Mouse (Mus musculus) megakaryocyte, embryonic 14.5 days (primary cell): Measurements from ENCODE around the gene Fign. TPM values are rescaled to one million over a fixed set of nuclear protein-coding genes. Genes with fewer than 3 reads are reported as not detected.
A peak's percentile ranks its signal among the peaks of the same experiment; 100 is the strongest.

Source experiments
- H3K27me3 ChIP-seq: replicated peaks from 2 replicates; pipeline ENCODE3; 2012; ENCODE audit warnings: inconsistent platforms
- H3K36me3 ChIP-seq: replicated peaks from 2 replicates; pipeline ENCODE3; 2012; ENCODE audit warnings: low read length, inconsistent platforms, mixed read lengths
- H3K4me1 ChIP-seq: 2 replicates; pipeline ENCODE4 v1.6.1; 2012; ENCODE audit warnings: inconsistent platforms
- H3K4me3 ChIP-seq: replicated peaks from 2 replicates; pipeline ENCODE3; 2012; ENCODE audit warnings: moderate library complexity, mild to moderate bottlenecking, inconsistent platforms
- H3K9me3 ChIP-seq: 2 replicates; pipeline ENCODE4 v1.6.1; 2012; ENCODE audit warnings: inconsistent platforms
- FLI1 ChIP-seq: IDR thresholded peaks from 2 replicates; pipeline ENCODE4 v1.6.1; 2012; ENCODE audit warnings: low read length, inconsistent platforms, mixed read lengths
- GATA1 ChIP-seq: IDR thresholded peaks from 3 replicates; pipeline ENCODE4 v1.6.1; 2012; ENCODE audit warnings: mixed read lengths, low read length, inconsistent platforms, borderline replicate concordance
- polyA plus RNA-seq: library from polyadenylated mRNA; stranded (reverse); fragments of >175 nt; gene quantifications from 2 replicates; pipeline ENCODE4 v1.2.3, GENCODE M21; 2012; ENCODE audit warnings: low replicate concordance; ENCODE audit not compliant: insufficient read depth

The Fign gene
- polyA plus RNA-seq, 1 experiment, result not detected

DNA sequence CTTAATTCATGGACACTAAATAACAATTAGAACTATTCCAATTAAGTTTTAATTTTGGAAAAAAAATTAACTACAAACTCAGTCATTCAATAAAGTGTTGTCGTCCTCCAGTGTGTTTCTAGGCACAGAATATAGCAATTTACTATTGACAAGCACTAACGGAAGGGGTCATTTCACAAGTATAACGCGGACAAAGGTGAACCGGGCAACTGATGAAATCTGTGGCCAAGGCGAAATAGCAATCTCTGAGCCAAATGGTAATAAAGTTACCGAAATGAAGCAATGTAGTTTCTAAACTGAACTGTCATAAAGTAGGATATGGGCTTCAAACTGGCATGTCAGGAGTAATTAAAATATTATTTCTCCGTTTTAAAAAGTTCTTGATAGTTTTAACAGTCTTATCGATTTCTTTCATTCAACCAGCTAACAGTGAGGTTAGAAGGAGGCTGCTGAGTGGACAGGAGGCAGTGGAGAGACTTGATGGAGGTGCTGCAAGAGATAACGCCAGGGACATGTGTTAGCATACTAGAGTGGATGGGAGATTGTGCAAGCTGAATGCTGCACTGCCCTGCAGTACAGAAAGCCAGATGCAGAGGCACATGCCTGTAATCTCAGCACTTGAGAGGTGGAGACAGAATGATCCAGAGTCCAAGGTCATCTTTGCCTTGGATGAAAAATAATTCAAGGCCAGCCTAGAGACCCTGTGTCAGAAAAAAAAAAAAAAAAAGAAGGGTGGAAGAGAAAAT, 27.7 kb downstream of the Fign start:
- Histone ChIP-seq H3K9me3 (no peaks in the 10 kb centered on the region), H3K27me3 (no peaks in the 10 kb centered on the region), H3K4me3 (peak overlapping the region; percentile 12), H3K4me1 (no peaks in the 10 kb centered on the region), H3K36me3 (no peaks in the 10 kb centered on the region)
- TF ChIP-seq GATA1, result no peak

DNA sequence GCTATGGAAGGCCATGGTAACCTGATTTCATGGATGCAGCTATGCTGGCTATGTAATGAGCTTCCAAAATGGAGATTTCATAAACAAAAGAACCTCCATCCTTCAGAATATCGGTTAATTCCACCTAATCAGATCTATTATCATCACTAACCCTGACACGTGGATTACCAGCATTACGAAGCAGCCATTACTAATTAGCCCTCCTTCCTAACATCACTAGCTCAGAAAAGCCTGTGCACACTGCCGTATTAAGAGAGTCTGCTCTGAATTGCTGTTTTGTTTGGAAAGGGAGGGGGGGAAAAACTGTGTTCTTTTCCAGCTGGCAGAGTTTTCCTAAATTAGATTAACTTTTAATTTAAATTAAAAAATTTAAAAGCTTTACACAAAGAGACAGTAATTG, 32.3 kb downstream of the Fign start:
- Histone ChIP-seq H3K4me1 (no peaks in the 10 kb centered on the region), H3K27me3 (no peaks in the 10 kb centered on the region), H3K4me3 (no peak overlapping the region), H3K9me3 (no peaks in the 10 kb centered on the region), H3K36me3 (no peaks in the 10 kb centered on the region)
- TF ChIP-seq FLI1 (no peak), GATA1 (no peak)

DNA sequence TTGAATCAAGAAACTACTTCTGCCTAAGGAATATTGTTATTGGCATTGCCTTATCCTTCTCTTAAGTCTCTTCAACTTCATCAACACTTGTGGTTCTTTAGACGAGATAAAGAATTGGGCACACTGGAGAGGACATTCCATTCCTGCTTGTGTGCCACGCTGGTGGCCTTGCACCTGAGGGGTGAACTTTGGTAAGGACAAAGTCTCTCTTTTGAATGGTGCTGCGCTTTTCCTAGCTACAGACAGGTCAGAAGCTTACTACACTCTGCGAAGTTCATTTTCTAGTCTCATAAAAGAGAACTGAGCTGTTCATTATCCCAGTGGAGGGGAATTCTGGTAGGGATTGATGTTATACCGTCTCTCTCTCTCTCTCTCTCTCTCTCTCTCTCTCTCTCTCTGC, 38.4 kb downstream of the Fign start:
- TF ChIP-seq FLI1 (no peak), GATA1 (no peak)
- H3K36me3 ChIP-seq, result no peaks in the 10 kb centered on the region
- no peak overlapping the region for H3K4me3 ChIP-seq
- H3K4me1 ChIP-seq, result no peaks in the 10 kb centered on the region
- H3K9me3 ChIP-seq, result peaks cover 9% of the 10 kb centered on the region; the same call in 1 of the 2 replicates
- no peaks in the 10 kb centered on the region for H3K27me3 ChIP-seq

DNA sequence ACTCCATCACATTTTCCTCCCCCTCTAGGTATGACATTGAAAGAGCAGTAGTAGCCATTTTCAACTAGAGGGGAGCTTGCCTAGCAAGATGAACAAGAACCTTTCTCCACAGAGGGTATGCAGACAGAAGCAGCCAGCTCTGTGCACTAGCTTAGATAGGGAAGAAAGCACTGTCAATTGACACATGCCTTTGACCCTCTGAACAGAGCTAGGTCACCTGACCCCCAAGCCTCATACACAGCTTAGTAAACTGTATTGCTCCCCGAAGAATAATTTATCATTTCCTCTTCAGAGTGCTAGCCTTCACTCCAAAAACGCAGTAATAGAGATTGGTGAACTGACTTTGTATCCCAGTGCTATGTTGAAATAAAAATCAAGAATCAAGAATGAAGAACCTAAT, 49.7 kb downstream of the Fign start:
- TF ChIP-seq FLI1 (no peak), GATA1 (no peak)
- Histone ChIP-seq H3K4me1 (no peaks in the 10 kb centered on the region), H3K27me3 (no peaks in the 10 kb centered on the region), H3K36me3 (no peaks in the 10 kb centered on the region), H3K4me3 (no peak overlapping the region), H3K9me3 (no peaks in the 10 kb centered on the region)

DNA sequence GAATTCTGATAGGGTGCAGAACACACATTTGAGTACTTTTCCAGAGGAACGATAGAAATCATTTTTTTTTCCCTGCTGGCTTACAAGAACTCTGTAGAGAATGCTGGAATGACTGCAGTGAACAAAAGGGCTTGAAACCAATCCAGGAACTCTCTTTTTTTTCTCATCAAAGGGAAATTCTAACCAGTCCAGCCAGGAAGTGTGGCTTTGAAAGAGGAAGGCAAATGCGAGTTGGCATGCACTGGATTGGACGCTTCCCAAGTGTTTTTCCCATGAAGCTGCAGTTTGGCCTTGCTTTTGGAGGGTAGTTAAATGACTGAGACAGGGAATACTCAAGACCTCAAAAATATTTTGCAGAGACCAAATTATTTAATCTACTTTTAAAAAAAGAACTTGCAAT, 54.7 kb downstream of the Fign start:
- Histone ChIP-seq H3K4me3 (no peak overlapping the region), H3K27me3 (no peaks in the 10 kb centered on the region), H3K36me3 (no peaks in the 10 kb centered on the region), H3K4me1 (no peaks in the 10 kb centered on the region), H3K9me3 (no peaks in the 10 kb centered on the region)
- TF ChIP-seq GATA1 (no peak), FLI1 (no peak)

DNA sequence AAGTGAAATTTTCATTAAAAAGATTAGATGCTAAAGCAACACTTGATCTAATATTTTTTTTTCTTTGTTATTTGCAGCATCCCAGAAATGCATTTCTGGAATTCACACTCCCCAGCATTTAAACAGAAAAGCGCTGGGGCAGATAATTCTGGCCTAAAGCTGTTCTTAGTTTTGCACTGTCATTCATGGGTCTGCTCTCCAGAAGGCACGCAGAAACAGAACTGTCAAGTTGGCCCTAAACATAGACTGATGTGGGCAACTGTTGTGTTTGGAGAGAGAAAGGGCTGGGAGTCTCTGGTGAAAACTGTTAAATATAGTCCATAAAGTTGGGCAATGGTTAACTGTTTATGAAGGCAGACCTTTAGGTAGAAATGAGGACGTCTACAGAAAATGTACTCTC, 62.4 kb downstream of the Fign start:
- no peaks in the 10 kb centered on the region for H3K36me3 ChIP-seq
- no peak overlapping the region for H3K4me3 ChIP-seq
- peaks cover 3% of the 10 kb centered on the region; the same call in 1 of the 2 replicates for H3K9me3 ChIP-seq
- H3K27me3 ChIP-seq, result no peaks in the 10 kb centered on the region
- no peaks in the 10 kb centered on the region for H3K4me1 ChIP-seq
- no peak for TF ChIP-seq FLI1
- TF ChIP-seq GATA1, result no peak

DNA sequence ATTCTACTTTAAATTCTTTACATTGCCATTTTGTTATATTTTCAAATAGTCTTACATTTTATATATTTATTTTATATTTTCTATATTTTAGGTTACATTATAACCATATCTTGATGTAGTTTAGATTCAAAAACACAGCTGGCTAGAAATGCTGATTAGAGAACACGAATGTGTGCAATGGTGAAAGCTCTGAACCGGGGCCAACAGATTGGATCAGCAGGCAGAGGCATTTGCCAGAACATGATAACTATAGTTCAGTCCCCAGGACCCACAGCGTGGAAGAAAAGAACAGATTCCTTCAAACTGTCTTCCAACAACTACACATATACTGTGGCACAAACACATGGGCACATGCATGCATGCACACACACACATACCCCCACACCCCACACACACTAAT, 64.0 kb downstream of the Fign start:
- Histone ChIP-seq H3K36me3 (no peaks in the 10 kb centered on the region), H3K4me3 (no peak overlapping the region), H3K9me3 (peaks cover 3% of the 10 kb centered on the region; the same call in 1 of the 2 replicates), H3K4me1 (no peaks in the 10 kb centered on the region), H3K27me3 (no peaks in the 10 kb centered on the region)
- no peak for TF ChIP-seq GATA1
- TF ChIP-seq FLI1, result no peak

DNA sequence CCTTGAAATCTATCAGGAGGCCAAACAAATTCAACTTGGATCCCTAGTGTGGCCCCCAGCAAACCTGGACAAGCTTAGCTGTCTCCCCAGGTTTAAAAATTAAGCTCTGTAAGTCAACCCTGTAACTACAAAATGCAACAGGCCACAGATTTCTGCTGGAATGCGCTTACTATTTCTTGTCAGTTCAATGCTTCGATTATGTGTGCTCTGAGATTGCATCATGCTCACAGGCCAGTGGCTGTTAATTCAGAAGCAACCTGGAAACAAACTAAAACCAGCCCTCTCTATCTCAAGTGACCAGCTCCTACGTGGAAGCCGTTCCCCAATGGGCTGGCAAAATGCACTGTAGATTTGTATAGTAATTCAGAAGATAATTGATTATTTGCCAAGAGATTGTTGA, 71.9 kb downstream of the Fign start:
- no peak for TF ChIP-seq FLI1
- TF ChIP-seq GATA1, result no peak
- Histone ChIP-seq H3K9me3 (peaks cover 4% of the 10 kb centered on the region; the same call in 1 of the 2 replicates), H3K27me3 (no peaks in the 10 kb centered on the region), H3K4me3 (no peak overlapping the region), H3K36me3 (no peaks in the 10 kb centered on the region), H3K4me1 (no peaks in the 10 kb centered on the region)

DNA sequence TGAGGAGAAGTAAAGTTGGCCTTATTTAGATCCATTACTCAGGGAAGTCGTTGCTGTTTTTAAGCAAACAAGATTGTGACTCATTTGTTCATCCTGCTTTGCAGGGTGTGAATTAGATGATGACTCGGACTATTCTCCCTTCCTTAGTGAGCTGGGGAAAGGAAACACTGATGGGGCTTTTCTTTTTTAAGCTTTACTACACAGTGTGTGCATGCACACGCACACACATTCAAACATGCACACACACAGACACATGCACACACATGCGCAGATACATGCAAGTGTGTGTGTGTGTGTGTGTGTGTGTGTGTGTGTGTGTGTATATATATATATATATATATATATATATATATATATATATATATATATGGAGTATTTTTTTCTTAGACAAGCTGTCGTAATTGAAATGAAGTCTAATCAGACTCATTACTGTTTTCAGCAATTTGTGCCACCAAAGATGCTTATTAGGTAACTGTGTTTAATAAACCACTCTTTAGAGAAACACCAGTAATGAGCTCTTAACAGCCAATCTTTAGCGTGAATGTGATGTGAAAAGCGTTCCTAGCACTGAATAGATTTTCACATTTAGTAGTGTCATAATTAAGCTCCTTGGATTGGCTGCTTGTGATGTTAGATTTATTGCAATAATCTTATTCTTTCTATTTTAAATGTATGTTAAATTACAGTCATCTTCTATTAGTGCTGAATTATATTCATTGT, 103.4 kb downstream of the Fign start:
- Histone ChIP-seq H3K4me3 (no peak overlapping the region), H3K27me3 (no peaks in the 10 kb centered on the region), H3K4me1 (no peaks in the 10 kb centered on the region), H3K9me3 (0 out of 2 replicates have a peak, but pooled peaks cover 3% of the 10 kb centered on the region), H3K36me3 (no peaks in the 10 kb centered on the region)
- TF ChIP-seq GATA1 (no peak), FLI1 (no peak)

DNA sequence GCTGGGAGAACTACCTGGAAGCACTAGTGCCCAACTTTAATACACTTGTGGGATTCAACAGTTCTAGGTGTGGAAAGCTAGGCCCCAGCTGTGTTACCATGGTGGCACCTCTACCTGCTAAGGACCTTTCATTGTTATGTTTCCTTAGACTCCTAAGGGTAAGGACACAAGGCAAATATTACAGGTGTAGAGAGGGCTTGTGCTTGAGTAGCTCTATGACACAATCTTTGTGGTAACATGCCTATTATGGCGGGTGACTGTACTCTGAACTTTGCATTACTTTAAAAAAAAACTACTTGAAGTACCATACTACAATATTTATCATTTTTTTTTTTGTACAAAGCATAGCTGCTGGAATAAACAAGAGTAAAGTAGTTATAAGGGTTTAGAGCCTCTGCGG, 112.4 kb downstream of the Fign start:
- H3K4me3 ChIP-seq, result no peak overlapping the region
- TF ChIP-seq GATA1, result no peak
- TF ChIP-seq FLI1, result no peak
- H3K27me3 ChIP-seq, result no peaks in the 10 kb centered on the region
- no peaks in the 10 kb centered on the region for H3K36me3 ChIP-seq
- H3K4me1 ChIP-seq, result no peaks in the 10 kb centered on the region
- peaks cover 7% of the 10 kb centered on the region for H3K9me3 ChIP-seq

DNA sequence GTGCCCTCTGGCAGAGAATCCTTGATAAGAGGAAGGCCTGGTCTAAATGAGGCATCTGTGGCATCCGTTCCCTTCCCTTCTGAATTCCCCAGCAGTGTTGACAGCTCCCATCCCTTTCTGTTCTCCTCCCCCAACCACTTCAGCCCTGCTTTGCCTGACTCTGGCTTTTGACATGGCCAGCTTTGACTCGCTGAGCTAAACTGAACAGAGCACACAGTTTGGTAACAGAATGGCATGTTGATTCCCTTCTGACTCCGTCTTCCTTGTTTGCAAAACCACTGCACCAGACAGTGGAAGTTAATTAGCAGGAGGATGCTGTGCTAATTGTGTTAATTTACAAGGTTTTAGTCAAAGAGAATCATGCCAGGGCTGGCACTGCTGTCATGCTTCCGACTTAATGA, 115.5 kb downstream of the Fign start:
- Histone ChIP-seq H3K27me3 (no peaks in the 10 kb centered on the region), H3K4me3 (no peak overlapping the region), H3K9me3 (peaks cover 25% of the 10 kb centered on the region), H3K4me1 (no peaks in the 10 kb centered on the region), H3K36me3 (no peaks in the 10 kb centered on the region)
- no peak for TF ChIP-seq GATA1
- no peak for TF ChIP-seq FLI1
